Mouse (Mus musculus): ENCODE measurements around the gene Myrfl. TPM values are rescaled to one million over a fixed set of nuclear protein-coding genes. Genes with fewer than 3 reads are reported as not detected.

The Myrfl gene
- total RNA-seq, 1 experiment from 2014 or later, result not detected

DNA sequence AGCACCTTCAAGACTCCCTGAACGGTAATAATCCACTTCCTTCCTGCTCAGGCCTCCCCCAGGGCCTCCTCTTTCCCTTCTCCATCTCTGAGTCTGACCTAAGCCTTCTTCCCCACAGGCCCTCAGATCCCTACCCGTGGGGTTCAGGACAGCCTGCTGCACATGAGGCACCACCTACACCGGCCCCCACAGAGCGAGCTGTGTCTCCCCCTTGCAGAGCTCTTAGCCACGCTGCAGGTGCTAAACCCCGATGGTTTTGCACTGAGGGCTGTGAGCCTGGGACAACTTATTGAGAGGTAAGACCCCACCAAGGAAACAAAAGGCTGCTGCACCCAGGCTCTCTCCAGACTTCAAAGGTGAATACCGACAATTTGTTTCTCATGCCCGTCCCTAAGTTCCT lies 19.9 kb upstream of the Myrfl start:
- ATAC-seq (replicated peaks; ENCODE audit: insufficient number of reproducible peaks, low FRiP score, low TSS enrichment, poor library complexity, severe bottlenecking), result no peak

DNA sequence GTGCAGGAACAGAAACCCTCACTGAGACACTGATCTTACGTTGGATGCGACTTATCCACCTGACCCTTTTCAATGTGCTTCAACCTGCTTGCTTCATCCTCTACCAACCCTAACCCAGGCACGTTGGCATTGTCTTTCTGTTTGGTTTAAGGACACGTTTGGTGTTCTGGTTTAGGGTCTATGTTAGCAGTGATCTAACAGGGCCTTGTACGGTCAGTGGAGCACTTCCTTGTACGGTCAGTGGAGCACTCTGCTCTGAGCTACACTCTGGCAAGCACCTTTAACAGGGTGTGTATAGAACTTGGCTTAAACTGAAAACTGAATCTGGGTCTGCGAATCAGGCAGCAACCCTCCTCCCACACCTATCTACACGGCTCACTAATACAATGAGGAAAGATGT lies 18.6 kb upstream of the Myrfl start:
- ATAC-seq (replicated peaks; ENCODE audit: insufficient number of reproducible peaks, low FRiP score, low TSS enrichment, poor library complexity, severe bottlenecking), result no peak

DNA sequence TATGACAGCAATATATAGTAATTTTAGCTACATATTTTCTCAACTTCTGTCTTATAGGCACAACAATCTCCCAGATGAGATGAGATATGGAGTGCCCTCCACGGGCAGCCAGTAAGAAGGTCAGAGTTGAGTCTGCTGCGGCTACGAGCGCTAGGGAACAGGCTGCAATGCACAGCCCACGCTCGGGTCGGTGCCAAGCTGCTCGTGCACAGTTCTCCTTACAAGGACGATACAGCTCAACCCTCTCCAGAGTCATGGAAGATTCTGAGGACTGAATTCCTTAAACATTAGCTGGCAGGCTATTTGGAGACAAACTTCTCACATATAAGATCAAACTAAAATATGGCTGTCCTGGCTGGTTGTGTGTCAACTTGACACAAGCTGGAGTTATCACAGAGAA lies 17.9 kb upstream of the Myrfl start:
- ATAC-seq (replicated peaks; ENCODE audit: insufficient number of reproducible peaks, low FRiP score, low TSS enrichment, poor library complexity, severe bottlenecking), result no peak

DNA sequence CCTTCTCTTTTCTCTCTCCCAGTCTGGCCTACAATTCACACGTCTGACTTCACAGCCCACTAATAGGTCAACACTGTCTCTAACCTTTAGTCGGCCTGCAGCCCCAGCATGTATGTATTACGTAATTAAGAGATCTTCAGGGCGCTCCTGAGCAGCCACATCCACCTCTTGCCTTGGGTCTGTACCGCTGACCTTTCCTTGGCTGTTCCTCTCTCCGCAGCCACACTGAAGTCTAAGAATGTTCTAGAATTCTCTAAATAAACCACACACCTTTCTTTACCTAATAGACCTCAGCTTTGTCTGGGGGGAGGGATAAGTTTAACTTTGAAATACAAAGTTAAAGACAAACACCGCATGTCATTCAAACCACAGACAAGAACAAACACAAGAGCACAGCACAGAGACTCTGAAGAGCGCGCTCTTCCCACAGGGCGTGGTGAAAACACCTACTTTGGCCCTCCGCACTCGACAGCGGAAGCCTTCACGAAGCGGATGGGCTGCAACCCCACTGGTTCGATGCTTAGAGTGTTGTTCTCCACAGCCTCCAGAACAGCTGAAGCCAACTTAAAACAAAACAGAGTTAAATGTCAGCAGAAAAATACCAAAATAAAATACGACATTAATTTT lies 17.0 kb upstream of the Myrfl start:
- no peak for ATAC-seq (replicated peaks; ENCODE audit: insufficient number of reproducible peaks, low FRiP score, low TSS enrichment, poor library complexity, severe bottlenecking)

DNA sequence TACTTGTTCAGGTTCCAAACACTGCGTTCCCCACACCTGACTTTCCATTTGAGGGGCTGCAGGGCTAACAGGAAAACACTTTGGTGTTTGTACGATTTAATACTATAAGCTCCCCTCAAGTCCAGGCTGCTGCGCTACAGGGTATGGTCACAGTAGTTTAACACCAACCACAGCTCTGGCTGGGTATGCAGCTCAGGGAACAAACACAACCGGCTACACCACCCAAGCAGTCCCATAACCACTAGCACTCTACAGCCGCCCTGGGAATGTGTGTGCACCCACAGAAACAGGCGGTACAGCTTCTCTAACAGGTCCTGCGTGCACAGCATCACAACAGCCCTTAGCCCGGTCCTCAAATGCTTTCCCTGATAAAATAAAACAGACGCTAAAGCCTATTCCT lies 16.1 kb upstream of the Myrfl start:
- no peak for ATAC-seq (replicated peaks; ENCODE audit: insufficient number of reproducible peaks, low FRiP score, low TSS enrichment, poor library complexity, severe bottlenecking)

DNA sequence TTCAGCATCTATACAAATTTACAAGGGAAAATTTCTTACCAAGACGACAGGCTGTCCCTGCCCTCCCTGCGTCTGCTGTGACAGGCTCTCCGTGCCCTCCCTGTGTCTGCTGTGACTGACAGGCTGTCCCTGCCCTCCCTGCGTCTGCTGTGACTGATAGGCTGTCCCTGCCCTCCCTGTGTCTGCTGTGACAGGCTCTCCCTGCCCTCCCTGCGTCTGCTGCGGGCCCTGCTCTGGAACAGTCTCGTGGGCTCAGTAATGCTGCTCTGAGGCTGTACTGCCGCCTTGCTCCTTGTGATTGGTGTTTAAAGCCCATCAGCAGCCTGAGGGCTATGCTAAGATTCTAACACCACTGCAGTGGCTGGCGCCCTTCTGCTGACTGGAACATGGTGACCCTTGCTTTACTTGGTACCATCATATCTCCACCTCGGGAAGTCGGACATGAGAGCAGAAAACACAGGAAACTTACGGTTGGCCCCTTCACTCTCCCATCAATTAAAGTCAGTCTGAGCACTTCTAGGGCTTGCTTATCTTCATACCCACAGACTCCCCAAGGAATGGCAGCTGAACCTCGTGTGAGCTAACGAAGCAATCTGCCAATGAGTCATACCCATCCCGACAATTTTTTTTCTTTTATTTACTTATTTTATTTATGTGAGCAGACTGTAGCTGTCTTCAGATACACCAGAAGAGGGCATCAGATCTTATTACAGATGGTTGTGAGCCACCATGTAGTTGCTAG lies 12.4 kb upstream of the Myrfl start:
- no peak for ATAC-seq (replicated peaks; ENCODE audit: insufficient number of reproducible peaks, low FRiP score, low TSS enrichment, poor library complexity, severe bottlenecking)

DNA sequence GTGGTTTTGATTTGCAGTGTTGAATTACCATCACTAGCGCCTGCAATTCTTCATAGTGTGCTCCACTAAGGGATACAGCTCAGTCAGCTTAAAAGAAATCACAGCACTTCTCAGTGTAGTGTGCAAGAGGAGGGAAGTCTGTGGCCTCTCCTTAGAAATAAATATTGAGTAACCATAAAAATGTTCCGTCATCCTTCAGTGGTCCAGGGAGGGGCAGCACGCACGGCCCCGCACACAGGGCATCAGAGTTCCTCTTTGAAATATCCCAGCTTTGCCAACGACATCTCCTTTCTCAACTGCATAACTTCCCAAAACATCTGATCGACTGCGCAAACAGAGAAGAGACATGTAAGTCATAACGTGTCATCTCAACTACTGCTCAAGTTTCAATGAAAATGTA lies 10.1 kb upstream of the Myrfl start:
- no peak for ATAC-seq (replicated peaks; ENCODE audit: insufficient number of reproducible peaks, low FRiP score, low TSS enrichment, poor library complexity, severe bottlenecking)

DNA sequence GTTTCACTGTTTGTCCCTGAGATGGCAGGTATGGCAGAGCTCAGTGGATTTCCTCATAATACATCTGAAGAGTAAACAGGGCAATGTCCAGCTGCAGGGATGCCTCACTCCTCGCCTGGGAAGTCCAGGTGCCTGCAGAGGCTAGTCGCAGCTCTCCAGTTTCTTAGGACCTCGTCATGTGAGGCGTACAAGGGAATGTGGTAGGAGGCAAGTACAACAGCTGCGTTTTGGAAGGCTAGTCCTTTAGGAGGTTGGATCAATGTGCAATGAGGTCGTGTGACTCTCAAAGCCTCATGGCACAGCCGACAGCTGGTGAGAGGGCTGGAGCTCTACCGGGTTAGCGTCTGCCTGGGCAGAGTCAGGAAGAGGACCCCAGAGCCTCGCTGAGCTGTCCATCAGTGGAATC lies 7.8 kb upstream of the Myrfl start:
- ATAC-seq (replicated peaks; ENCODE audit: insufficient number of reproducible peaks, low FRiP score, low TSS enrichment, poor library complexity, severe bottlenecking), result no peak

DNA sequence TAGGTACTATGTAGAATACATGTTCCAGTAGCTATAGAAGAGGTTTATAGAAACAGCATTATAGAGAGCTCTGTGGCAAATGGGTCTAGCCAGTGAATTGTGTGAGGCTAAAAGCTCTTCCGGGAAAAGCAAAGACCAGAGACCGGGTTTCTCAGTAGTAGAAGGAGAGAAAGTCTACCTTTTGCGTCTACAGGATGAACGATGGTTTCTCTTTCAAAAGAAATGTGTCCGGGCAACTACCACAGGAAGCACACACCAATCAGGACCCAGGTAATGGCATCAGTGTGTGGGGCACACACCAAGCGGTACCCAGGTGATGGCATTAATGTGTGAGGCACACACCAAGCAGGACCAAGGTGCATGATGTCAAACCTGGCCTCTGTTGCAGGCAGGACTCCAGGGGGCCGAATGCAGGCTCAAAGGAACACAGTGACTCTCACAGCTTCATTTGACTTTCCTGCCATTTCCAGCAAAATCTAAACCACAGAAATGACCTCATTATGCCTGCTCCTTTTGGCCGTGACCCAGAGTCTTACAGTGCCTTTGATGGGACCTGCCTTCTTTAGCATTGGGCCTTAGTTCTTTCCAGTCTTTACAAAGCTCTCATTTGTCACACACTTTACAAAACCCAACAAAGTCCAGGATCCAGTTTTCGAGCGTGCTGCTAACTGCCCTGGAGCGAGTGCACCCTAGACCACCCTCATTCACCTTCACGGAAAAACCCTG lies 1.4 kb downstream of the Myrfl start:
- ATAC-seq (replicated peaks; ENCODE audit: insufficient number of reproducible peaks, low FRiP score, low TSS enrichment, poor library complexity, severe bottlenecking), result no peak

DNA sequence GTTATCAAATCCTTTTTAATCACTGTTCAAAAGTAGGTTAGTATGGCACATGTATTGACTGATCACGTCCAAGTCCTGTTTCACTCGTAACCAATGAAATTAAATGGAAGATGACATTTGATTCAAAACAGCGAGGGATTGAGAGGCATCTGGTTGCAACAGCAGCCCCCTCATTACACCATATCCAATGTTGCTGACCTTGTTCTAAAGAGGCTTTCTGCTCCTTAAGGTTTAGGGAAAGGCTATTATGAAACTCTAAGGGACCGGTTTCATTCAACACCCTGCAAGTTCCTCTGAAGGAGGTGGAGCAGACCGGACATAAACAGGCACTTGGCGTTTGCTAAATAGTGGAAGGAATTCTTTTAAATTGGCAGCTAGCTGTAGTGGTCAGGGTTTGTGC lies 2.2 kb downstream of the Myrfl start:
- ATAC-seq (replicated peaks; ENCODE audit: insufficient number of reproducible peaks, low FRiP score, low TSS enrichment, poor library complexity, severe bottlenecking), result no peak

DNA sequence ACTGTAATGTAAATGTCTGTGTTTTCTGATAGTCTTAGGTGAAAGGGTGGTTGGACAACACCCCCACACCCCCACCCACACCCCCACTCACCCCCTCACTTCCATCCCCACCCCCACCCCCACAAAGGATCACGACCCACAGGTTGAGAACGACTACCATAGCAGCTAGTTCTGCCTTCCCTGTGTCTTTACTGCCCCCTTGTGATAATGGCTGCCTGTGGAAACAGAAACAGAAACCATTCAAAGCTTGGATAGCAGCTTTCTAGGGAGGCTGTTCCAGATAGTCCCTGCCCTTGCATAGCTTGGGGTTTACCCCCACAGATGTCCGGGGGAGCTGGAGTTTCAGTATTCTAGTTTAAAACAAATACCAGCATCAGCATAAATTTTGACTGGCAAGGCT lies 3.0 kb downstream of the Myrfl start:
- no peak for ATAC-seq (replicated peaks; ENCODE audit: insufficient number of reproducible peaks, low FRiP score, low TSS enrichment, poor library complexity, severe bottlenecking)

DNA sequence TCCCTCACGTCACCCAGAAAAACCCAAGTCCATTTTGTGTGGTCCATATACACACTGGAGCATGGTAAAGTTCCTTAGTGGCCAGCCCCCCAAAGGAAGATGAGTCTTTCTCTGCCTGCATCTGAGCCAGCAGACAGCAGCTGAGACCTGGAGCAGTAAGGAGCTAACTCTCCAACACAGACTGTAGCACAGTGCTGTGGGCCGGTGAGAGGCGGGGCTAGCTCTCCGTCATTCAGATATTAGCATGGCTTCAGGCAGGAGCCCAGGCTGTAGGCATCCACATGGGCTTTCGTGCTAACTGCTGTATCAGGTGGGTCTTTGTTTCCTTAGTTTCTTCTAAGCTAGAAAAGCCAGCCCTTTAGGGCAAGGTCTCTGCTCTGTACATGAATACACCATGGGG lies 6.1 kb downstream of the Myrfl start:
- no peak for ATAC-seq (replicated peaks; ENCODE audit: insufficient number of reproducible peaks, low FRiP score, low TSS enrichment, poor library complexity, severe bottlenecking)

DNA sequence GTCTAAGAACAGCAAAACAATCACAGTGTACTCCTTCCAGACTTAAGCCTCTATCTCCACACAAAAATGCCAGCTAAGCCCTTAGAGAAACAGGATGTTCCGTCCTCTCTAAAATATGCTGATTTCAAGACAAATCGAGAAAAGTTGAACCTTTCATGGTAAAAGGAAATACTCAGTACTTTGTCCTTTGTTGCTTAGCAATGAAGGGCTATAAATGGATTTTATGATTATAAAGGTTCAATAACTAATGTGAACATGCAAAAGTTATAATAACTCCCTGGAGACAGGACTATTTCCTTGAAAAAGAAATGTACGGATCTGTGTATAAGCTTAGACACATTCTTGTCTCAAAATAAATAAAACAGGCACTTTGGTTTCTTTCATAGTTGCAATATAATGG lies 12.2 kb downstream of the Myrfl start:
- no peak for ATAC-seq (replicated peaks; ENCODE audit: insufficient number of reproducible peaks, low FRiP score, low TSS enrichment, poor library complexity, severe bottlenecking)

DNA sequence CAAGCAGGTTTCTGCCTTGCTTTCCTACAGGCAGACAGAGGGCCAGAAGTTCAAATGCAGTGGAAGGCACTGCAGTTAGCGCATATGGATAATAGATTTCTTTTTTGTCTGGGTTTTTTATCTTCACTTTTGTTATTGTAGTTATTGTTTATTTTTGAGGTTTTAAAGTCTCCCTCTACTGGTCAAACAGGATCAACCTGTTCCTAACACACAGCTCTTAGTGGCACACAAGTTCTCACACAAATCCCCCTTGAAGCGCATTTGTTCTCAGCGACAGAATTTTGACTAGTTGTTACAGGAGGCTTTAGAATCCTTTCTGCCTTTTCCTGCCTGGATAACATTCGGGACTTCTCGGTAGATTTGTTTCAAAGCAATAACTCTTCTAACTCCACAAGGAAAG lies 13.2 kb downstream of the Myrfl start:
- ATAC-seq (replicated peaks; ENCODE audit: insufficient number of reproducible peaks, low FRiP score, low TSS enrichment, poor library complexity, severe bottlenecking), result no peak

DNA sequence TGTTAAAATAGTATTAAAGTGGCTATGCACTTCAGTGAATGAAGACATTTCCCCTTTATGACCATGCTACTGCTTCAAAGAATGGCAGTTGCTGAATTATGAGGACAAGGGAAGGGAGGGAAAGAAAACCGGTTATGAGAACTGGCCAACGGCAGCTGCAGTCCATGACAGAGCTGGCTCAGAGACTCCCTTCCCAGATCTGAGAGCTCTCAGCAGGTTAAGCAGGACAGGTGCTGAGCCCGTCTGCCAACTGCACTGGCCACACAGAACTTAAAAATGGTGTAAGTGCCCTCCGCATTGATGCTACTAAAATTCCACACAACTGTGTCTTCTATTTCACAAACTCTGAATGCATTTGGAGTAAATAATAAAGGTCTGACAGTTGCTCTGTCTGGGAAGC lies 19.3 kb downstream of the Myrfl start:
- no peak for ATAC-seq (replicated peaks; ENCODE audit: insufficient number of reproducible peaks, low FRiP score, low TSS enrichment, poor library complexity, severe bottlenecking)

DNA sequence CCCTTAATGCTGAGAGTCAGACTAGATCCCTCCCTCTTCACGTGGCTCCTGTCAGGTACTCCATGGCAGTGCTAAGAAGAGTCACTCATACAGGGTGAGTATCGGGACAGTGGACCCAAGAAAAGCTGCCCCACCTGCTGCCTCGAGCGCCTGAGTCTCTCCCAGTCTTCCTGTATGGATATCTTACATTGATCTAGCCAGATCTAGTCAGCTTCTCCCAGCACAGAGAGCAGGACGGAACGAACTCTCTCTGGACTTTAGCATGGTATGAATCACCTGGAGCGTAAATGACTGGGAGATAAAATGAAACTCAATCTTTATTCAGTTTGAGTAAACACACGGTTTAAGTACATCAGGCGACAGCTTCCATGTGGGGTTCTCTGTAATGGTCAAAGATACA lies 22.2 kb downstream of the Myrfl start:
- ATAC-seq (replicated peaks; ENCODE audit: insufficient number of reproducible peaks, low FRiP score, low TSS enrichment, poor library complexity, severe bottlenecking), result no peak

DNA sequence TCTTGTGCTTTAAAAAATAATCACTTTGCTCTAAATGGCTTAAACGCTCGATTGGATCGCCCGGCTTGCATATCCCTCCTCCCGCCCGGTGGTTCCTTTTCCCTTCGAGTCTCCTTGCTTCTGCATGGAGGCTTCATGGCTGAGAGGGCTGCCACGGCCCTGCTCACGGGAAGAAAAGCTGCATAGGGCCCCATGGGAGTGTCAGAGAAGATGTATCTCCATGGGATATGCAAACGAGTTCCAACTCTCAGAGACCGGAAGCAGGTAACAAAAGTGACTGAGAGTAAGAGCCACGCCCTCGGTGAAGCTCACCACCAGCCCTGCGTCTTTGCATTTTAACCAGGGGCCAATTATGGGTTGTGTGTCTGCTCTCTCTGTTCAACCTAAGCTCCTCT lies 24.7 kb downstream of the Myrfl start:
- ATAC-seq (replicated peaks; ENCODE audit: insufficient number of reproducible peaks, low FRiP score, low TSS enrichment, poor library complexity, severe bottlenecking), result no peak

DNA sequence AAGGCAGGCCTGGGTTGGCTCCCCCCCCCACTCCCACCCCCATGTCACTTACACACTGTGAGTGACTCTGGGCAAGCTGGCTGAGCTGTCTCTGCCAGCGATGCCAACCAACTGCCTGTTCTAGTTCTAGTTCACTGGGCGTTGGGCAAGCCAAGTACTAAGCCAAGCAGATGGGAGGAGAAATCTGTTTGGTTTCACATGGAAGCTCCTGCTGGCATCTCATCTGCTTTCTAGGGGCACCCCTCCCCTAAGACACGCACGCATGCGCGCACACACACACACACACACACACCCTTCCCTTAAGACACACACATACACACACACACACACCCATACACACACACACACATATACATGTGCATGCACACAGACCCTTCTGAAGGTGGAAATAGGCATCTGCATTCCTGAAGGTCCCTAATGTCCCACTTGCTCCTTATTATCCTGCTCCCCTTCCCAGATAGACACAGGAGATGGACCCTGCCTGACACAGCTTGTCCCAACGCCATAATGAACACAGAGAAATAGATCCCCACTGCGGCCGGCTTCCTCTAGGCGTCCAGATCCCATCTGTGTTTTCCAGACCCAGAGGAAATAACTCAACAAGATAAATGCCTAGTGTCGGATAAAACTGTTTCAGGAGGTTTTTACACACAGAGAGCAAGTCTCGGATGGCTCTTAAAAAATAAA lies 25.2 kb downstream of the Myrfl start:
- no peak for ATAC-seq (replicated peaks; ENCODE audit: insufficient number of reproducible peaks, low FRiP score, low TSS enrichment, poor library complexity, severe bottlenecking)

DNA sequence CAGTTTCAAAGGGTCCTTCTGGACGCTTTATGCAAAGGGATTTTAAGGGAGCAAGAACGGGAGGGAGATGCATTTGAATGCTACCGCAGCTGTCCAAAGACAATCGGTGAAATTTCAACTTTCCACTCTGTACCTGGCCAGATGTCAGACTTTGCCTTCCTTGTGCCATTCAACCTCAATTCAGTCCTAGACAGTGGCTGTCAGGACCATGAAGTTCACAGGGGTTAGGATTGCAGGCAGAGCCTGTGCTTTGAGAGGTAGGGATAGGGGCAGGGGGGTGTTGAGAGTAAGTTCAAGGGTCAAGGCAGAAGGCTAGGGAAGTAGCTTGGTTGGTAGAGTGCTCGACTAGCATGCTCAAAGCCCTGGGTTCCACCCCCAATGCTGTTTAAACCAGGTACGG lies 25.9 kb downstream of the Myrfl start:
- no peak for ATAC-seq (replicated peaks; ENCODE audit: insufficient number of reproducible peaks, low FRiP score, low TSS enrichment, poor library complexity, severe bottlenecking)
